Mouse (Mus musculus) brain, embryonic 14.5 days (tissue): ENCODE data around the gene Sox6.

Experiments used
- CTCF ChIP-seq: fragments of 200-500 bp; IDR thresholded peaks from 2 replicates; pipeline ENCODE4 v1.5.1; 2012; ENCODE audit warnings: inconsistent platforms, mild to moderate bottlenecking, moderate library complexity, borderline replicate concordance; ENCODE audit not compliant: insufficient read depth, insufficient read length; ENCODE audit errors: extremely low read depth
- POLR2A ChIP-seq: fragments of 200-500 bp; IDR thresholded peaks from 2 replicates; pipeline ENCODE4 v1.6.1; 2012; ENCODE audit warnings: mild to moderate bottlenecking, inconsistent platforms, borderline replicate concordance; ENCODE audit not compliant: poor library complexity, insufficient read depth, insufficient read length, severe bottlenecking; ENCODE audit errors: extremely low read depth

- TF ChIP-seq POLR2A (no peak), CTCF (no peak)
These were observed 99.3 kb downstream of the Sox6 start for GRCm38 (mm10) chr7:115939292-115939691.
